Mouse (Mus musculus) right cerebral cortex, adult 2 months (tissue): ENCODE measurements around the gene Rpl9.
A peak's percentile ranks its signal among the peaks of the same experiment; 100 is the strongest.

ENCODE experiments used
- DNase-seq, 2 experiments: peaks; one replicate each; pipeline ENCODE4 v3.0.0; 2021 to 2022; ENCODE audit warnings: low spot score in 2 of 2

The Rpl9 gene

DNA sequence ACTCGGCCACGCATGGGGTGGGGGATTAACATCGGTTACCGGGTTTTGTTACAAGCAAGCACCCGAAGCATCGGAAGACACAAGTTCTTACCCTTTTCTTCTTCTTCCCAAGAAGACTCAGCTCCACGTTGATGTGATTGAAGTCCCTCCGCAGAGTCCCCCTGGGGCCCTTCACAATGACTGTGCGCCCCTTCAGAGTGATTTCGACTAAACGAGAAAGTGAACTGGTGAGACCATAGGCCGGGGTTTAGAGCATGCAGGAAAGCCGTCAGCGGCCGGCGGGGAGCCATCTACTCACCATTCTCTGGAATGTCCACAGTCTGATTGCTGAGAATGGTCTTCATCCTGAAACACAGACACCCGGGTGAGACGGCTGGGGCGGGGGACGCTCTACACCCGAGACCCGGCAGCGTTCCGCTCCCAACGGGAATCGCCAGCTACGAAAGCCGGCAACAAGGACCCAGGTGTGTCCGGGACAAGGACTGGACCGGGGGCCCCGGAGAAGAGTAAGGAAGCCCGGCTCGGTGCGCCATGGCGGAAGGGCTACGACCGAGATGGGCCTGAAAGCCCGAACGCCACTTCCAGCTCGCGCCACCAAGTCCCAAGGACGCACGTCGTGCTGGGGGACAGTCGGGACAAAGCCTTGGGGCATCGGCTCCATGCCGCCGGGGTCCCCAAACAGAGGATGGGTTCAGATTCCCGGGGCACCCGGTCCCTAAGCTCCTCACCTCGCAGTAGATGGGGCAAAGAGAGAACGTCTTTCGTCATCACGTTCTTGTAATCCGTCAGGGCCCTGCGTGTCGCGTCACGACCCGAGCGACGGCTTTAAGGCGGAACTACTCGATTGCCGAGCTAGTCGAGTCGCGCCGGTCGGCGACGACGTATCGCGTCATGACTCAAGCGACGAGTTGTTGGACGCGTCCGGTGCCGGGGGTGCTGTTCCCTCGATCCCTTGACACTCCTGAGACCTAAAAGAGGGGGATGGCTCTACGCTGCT, at the start of gene Rpl9, which contains the start of gene Lias:
Gene Rpl9 (minus strand): TSS at position 797 of the 997 bp plus-strand sequence.
Gene Lias (plus strand): TSS at position 850 of the 997 bp plus-strand sequence.
- DNase-seq: peak; percentile 100

DNA sequence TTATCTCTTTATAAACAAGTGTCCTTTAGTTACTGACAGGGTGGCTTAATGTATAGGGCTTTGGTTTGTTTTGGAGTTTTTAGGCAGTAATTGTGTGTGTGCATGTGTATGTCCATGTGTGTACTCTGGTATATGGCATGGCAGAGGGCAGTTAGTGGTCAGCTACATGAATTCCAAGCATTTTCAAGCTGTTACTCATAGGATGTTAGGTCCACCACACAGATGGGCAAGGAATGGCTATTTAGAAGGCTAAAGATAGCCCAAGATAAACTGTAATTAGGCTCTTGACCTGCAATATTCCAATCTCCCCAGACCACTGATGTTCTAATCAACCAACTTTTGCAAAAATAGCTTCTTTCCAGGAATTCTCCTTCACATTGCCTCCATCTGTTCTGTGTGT, 46.8 kb upstream of the Rpl9 start:
- no peak for DNase-seq

DNA sequence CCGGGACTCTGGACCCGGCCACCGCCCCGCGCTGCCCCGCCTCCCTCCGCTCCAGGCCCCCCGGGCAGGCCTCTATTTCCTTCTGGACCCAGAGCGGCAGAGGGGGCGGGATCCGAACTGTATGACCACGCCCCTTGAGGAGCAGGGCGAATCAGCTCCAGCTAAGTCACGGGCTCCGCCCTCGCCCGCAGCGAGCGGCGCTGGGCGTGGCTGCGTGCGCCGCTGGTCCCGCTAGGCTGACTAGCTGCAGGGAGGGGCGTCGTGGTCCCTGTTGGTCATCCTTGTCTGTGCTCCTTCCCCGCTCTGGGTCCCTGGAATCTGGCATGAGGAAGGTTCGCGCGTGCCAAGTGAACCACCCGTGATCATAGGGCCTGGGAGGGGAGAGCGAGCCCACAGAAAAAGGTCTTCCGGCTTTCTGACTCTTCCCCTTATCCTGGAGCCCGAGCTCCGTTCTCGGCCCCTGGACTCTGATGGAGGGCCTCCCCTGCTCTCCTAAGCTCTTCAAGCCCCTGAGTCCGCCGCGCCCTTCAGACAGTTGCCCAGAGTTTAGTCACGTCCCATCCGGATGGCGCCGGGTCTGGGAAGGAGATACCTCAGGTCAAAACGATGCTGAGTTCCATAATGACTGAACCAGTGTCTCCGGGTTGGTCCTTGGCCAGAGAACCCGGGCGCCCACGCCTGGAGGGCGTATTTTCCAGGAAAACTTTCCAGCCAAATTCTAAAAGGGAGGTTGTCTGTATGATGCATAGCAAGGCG, 44.7 kb upstream of the Rpl9 start, which contains the start of gene Ugdh:
Gene Ugdh (minus strand): TSS at position 144 of the 756 bp plus-strand sequence.
- peak; percentile 94 to 96 for DNase-seq

DNA sequence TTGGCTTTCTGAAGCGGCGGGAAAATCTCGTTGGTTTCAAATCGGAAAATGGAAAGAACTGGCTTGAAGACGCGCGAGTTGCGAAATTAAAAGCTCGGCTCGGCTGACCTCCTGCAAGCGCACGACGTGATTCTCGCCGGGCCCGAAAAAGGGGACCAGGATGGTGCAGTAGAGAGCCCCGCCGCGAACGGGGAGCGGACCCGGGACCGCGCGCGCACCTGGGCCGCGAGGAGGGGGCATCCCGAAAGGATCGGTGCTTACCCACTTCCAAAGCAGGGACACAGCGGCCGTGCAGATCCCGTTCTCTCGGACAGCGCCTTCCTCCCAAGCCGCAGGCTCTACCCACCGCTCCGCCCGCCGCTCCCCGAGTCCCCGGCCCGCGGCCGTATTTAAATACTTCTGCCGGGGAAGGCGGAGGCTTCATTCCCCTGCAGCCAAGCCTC, 44.1 kb upstream of the Rpl9 start:
- no peak for DNase-seq

DNA sequence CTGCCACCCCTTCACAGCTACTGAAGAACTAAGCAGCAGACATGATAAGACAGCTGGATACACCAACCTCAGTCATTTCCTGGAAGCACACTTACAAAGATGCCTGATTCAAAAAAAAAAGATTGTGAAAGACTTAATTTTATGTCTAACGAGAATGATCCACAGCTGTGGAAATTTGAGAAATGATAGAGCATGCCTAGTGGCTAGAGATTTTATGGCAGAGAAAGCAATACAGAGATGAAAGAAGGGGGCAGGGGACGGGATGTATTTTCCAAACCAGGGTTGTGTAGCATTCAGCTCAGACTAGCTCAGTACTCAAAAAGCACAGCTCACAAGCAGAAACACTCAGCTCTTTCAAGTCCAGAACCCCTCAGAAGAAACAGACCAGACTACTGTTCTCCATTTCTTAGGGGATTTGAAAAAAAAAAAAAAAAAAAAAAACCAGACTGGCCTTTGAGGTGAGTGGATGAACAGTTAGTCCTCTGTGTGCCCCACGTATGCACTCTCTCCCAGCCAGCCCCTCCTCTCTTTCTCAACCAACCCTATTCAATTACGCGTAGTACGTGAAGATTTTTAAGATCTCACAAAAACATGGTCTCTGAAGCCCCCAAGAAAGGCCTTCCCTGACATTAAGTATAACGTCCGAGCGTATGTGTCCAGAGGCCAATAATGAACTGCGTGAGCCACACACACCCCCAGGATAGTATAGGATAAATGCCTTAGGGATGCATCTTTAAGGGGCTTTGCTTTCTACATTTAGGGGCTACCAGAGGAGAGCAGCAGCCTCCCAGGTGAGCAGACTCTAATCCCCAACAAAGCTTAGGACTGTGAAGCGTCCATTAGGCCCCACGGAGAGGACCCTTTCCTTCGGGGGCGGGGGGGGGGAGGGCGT, 43.5 kb upstream of the Rpl9 start:
- peak in 1 of 2 experiments; percentile 30 for DNase-seq

DNA sequence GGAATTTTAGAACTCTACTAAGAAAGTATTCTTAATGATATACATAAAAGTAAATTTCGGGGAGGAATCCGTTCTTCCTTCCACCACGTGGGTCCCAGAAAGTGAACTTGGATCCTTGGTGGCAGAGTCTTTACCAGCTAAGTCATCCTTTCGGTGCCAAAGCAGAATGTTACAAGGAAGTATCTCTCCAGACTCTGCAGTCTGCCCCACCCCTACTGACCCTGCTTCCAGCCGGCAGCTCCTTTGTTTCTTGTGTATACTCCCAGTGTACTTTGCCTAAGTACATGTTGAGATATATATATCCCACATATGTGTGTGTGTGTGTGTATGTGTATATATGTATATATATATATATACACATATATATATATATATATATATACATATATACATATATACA, 38.2 kb upstream of the Rpl9 start:
- no peak for DNase-seq

DNA sequence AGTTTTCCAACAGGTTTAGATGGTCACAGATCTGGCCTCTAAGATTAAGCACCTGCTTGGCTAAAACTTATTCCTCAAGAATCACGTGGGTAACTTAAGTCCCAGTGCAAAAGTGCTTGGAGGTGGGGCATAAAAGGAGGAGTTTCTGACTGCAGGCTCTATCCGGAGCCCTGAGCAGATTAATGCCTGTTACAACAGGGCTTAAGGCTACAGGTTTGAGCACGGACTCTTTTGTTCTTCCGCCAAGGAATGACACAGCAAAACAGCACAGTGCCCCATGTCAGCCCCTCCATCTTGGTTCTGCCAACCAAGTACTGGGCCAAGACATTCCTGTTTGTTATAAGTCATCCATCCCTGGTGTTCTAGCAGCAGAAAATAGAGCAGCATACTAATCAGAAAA, 37.1 kb upstream of the Rpl9 start:
- DNase-seq: no peak

DNA sequence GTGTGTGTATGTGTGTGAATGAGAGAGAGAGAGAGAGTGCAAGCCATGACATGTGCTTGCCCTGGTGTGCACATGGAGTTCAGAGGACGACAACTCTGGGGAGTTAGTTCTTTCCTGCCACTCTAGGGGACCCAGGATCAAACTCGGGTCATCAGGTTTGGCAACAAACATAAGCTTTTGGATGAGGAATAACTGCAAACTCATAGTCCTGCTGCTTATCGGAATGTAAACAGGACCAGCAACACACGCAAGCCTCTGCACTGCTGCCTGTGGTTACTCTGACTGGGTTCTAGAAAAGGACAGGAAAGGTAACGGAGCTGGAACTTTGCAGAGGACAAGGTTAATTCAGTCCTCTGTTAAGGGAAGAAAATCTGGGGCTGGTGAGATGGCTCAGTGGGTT, 34.0 kb upstream of the Rpl9 start:
- no peak for DNase-seq

DNA sequence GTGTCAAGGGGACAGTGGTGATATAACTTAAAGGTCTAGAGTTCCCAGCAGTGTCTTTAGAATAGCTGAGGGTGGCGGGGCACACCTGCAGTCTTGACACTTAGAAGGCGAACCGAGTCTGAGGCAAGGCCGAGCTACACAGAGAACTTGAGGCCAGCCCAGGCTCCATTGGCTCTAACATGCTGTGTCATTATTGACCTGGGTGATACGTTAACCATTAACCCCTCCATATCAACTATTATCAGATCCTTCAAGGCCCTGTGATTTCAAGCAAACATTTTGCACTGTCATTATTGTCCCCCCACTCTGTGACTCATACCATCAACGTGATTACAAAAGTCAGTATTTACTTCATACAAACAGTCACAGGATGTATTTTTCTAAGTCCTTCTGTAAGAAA, 33.0 kb upstream of the Rpl9 start:
- DNase-seq: no peak

DNA sequence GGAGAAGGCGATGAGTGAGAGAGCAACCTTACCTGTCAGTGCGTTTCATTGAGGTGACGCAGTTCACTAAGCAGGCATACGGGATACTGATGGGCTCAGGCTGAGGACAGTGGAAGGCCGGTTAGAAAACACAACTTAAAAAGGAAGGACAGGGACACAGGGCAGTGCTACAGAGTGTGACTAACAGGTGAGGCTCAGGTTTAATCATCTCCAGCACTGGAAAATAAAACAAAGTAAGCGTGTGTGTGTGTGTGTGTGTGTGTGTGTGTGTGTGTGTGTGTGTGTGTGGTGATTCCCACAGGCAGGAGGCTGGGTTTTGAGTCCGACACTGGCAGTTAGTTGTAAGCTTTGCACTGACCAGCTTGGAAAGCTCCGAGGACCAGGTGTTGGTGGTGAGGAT, 31.6 kb upstream of the Rpl9 start:
- DNase-seq: no peak

DNA sequence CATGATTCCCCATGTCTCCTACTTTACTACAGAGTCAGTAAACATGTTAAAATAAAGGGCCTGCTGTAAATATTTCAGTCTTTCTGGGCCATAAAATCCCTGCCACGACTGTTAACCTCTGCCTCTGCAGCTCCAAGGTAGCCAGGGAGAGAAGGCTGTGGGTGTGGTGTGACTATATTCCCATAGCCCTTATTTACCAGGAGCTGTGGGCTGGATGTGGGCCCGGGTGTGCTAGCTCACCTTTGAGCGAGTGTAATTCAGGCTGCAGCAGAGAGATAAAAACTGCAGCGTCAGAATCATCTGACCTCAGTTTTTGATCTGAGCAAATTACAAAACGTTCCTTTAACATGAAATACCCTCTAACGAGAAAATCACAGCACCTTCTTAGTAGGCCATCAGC, 29.6 kb upstream of the Rpl9 start:
- no peak for DNase-seq

DNA sequence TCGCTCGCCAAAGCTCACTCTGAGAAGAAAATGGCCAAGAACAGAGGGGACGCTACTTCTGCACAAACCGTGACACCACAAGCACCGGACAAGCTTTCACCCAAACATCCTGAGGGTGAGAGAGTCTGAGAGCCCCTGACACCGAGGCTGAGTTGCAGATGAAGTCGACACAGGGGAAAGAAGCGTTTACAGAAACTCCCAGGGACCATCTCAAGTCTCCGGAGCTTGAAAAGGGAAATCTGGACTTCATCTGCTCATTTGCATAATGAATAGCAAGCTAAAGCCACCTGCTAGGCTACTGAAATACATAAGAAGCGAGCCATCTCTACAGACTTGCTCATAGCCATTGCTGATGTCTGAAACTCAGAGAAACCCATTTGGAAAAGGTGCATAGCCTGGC, 27.9 kb upstream of the Rpl9 start:
- DNase-seq: no peak

DNA sequence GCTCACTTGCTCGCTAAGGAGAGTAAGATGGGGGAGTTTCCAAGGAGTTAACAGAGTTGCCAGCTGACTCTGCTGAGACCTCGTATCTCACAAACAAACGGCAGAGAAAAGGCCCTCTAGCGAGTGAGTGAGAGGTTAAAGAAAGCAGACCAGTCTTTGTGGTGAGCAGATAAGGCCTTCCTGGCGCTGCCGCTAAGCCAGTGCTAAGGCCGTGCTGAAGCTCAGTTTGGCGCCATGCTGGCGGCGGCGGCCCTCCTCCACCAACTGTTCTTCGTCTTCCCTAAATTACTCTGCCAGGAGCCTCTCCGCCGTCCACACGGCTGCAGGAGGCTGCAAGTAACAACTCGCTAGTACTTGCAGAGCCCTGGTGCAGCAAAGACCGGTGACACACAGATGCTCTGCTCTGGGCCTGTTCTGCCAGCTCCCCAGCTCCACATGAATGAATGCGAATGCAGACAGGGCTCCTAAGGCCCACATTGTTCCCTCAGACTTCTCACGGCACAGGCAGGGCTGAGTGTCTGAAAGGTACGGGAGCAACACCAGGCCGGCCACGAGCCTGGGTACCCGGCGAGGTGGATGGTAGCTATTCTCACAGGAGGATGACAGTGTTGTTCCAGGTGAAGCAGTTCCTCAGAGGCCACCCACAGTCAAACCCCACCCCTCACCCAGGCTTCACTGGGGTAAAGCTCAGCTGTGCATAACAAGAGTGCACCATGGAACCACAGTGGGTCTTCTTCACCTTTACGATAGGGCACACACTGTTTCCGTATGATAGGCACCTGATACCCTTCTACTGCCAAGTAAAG, 24.6 kb upstream of the Rpl9 start:
- DNase-seq: no peak

DNA sequence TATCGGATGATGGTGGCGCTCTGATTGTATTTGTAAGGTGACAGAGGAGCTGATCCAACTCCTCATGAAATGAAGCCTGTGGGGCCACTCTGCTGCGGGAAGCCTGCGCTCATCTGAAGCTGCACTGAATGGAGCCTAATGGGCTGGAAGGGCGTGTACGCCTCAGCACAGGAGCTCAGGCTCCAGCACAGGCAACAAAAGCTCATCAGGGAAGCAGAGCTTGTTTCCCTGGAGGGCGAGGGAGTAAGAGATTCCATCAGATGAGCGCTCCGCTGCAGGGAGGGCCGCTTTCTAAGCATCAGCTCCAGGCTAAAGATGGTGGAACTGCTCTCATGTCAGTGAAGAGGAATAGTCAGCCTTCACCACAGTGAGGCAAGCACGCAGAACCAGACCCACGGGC, 16.7 kb upstream of the Rpl9 start:
- DNase-seq: no peak

DNA sequence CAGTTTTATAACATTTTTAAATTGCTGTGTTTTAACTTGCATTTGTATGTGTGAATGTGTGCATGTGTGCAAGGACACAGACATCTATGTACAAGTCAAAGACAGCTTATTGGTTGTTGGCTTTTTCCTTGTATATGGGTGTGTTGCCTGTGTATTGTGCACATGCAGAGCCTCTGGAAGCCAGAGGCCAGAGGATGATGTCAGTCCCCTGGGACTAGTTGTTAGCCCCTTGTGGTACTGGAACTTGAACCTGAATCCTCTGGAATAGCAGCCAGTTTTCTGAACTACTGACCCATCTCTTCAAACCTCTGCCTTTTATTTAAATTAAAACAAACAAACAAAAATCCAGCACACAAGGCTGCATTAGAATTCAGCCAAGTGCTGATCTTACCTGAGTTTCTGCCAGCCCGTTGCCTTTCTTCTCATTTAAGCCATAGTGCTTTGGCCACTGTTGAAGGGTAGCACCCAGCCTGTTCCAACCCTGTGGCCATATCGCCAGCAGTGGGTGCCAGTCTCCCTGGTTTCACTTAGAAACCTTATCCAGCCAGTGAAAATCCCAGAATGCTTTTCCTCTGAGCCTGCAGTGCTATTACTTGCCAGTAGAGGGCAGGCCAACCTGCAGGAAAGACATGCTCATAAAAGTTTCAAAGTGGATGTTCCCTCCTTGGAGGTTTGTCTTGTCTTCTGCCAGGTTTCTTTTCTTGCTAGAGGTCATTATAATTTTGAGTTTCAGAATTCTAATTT, 10.2 kb upstream of the Rpl9 start:
- peak; percentile 87 to 89 for DNase-seq

DNA sequence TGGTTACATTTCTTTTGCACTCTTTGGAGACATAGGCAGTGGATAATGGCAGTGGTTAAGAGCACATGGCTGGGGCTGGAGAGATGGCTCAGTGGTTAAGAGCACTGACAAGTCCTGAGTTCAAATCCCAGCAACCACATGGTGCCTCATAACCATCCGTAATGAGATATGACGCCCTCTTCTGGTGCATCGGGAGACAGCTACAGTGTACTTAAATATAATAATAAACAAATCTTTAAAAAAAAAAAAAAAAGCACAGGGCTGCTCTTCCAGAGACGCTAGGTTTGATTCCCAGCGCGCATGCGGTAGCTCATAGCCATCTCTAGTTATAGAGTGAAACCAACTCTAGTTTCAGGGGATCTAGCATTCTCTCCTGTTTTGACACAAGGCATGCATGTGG, 3.2 kb upstream of the Rpl9 start:
- no peak for DNase-seq

DNA sequence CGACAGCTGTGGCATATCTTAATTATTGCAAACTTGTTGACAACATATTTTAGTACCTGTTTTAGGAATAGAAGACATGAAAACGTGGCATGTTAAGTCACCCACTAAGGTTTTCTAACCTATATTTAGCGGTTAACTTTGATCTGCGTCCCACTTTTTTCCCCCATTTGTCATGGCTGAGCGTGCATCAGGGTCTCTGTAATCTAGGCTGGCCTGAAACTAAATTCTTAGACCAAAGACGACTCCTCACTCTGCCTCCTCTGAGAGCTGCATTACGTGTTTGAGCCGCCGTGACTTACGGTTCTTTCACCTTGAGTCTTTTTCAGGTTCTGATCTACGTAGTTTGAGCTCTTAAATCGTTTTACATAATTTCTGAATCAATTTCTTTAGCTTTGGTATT, 509 bp upstream of the Rpl9 start:
- DNase-seq: no peak

DNA sequence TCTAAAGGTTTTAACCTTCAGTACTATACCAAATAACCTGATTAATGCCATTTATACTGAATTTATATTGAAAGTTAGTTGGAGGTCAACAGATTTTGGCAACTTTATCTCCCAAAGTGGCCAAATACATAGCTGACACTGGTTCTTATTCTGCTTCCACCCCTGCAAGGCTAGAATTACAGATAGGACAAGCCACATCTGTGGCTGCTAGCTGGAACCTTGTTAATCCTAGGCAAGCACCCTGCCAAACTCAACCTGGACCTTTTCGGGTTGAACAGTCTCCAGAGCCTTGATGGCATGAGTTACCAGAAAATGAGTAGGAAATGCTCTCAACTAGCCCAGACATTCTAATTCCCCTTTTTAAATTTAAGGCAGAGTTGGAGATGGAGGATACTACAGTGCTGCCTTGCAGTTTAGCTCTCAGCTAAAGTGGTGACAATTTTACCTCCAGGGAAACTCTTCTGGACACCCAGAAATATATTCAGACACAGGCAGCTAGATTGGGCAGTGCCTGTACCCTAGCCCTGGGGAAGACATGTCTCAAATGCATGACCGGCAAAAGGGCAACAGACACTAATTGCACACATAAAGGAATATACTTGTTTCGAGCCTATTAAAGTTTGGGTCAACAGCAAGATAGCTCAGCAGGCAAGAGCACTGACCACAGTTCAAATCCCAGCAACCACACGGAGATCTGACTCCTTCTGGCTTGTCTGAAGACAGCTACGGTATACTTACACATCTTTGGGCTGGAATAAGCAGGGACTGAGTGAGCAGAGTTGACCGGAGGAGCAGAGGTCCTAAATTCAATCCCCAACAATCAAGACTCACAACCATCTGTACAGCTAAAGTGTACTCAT, 4.0 kb downstream of the Rpl9 start:
- DNase-seq: no peak

DNA sequence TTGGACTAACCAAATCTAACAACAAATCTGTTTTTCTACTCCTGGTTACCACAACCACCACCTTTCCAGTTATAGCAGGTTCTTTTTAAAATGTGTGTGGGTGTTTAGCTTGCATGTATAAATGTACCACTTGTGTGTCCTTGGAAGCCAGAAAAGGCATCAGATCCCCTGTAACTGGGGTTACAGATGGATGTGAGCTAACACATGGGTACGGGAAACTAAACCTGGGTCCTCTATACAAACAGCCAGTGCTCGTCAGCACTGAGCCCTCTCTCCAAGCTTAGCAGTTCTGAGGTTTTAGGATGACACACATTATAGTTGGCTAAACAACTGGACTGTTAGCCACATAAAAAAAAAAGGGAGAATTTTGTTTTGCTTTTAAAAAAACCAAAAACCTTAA, 5.5 kb downstream of the Rpl9 start:
- no peak for DNase-seq
